Mouse (Mus musculus) liver, adult 2 months (tissue): Measurements from ENCODE around the gene As3mt. TPM values are rescaled to one million over a fixed set of nuclear protein-coding genes. Genes with fewer than 3 reads are reported as not detected.

Source experiments
- DNase-seq: peaks from one replicate; pipeline ENCODE4 v3.0.0-alpha.2; 2011; ENCODE audit warnings: low read depth, low spot score; ENCODE audit errors: extremely low read depth
- H3K27ac ChIP-seq: fragments of 200-500 bp; replicated peaks from 2 replicates; pipeline ENCODE4 v1.5.1; 2012; ENCODE audit warnings: low read depth, mild to moderate bottlenecking, control low read depth, inconsistent platforms, low read length; ENCODE audit not compliant: insufficient read depth
- H3K27me3 ChIP-seq: fragments of 200-500 bp; 2 replicates; pipeline ENCODE4 v1.6.1; 2012; ENCODE audit warnings: mild to moderate bottlenecking, moderate library complexity, low read length, inconsistent platforms; ENCODE audit not compliant: control insufficient read depth, insufficient read depth
- H3K36me3 ChIP-seq: fragments of 200-500 bp; 2 replicates; pipeline ENCODE4 v1.6.1; 2012; ENCODE audit warnings: low read length, inconsistent platforms; ENCODE audit not compliant: control insufficient read depth, insufficient read depth
- H3K4me1 ChIP-seq: fragments of 200-500 bp; 2 replicates; pipeline ENCODE4 v1.6.1; 2011; ENCODE audit warnings: low read length; ENCODE audit not compliant: control insufficient read depth, insufficient read depth
- H3K4me3 ChIP-seq: fragments of 200-500 bp; 2 replicates; pipeline ENCODE4 v1.5.1; 2011; ENCODE audit warnings: low read depth, mild to moderate bottlenecking, control low read depth, low read length, moderate library complexity; ENCODE audit not compliant: insufficient read depth
- H3K79me2 ChIP-seq: fragments of 200-500 bp; 2 replicates; pipeline ENCODE4 v1.6.1; 2012; ENCODE audit warnings: inconsistent platforms, mild to moderate bottlenecking, low read length, moderate library complexity; ENCODE audit not compliant: control insufficient read depth, insufficient read depth
- H3K9ac ChIP-seq: fragments of 200-500 bp; 2 replicates; pipeline ENCODE4 v1.6.1; 2012; ENCODE audit warnings: low read depth, mild to moderate bottlenecking, control low read depth, inconsistent platforms, low read length
- CTCF ChIP-seq: fragments of 200-500 bp; IDR thresholded peaks from 2 replicates; pipeline ENCODE4 v1.5.1; 2011; ENCODE audit warnings: low read depth, low read length, control low read depth
- POLR2A ChIP-seq: fragments of 200-500 bp; IDR thresholded peaks from 2 replicates; pipeline ENCODE4 v1.6.1; 2011; ENCODE audit warnings: low read length, control low read depth; ENCODE audit not compliant: insufficient read depth; ENCODE audit errors: extremely low read depth
- WGBS: fragments of 180-500 bp; shearing (Covaris S2); methylation state at CpG from one replicate; pipeline ENCODE4 v1.1.7; 2018; 5-methylcytosine and 5-hydroxymethylcytosine counted together
- polyA plus RNA-seq: library from polyadenylated mRNA; depleted of rRNA; stranded (reverse); fragments of >200 nt; gene quantifications from 2 replicates; pipeline ENCODE4 v1.2.3, GENCODE M21; 2012
- total RNA-seq: library from RNA; depleted of rRNA; stranded (reverse); fragments of >200 nt; gene quantifications from 2 replicates; pipeline ENCODE4 v1.2.3, GENCODE M21; 2014

The As3mt gene
- total and polyA plus RNA-seq, 2 experiments, result 19.3 to 67.9 TPM

DNA sequence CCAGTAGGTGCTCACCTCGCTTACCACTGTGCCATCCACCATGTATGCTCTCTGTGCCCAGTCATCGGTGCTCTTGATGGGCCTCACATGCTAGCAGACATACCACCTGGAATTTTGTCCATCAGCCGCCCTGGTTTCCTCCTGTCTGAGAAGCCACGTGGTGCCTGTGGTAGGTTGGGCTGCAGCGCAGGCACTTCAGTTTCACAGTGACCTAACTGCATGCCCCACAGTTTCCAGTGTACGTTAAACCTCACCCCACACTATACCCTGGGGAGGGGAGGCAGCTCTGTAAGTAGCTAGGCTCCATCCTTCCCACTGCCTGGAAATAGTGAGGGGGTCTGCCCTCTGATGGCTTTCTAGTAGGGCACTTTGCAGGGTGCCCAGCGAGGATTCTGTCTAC lies 26.4 kb downstream of the As3mt start:
- no peak overlapping the region for H3K4me3 ChIP-seq
- no peaks in the 10 kb centered on the region for H3K79me2 ChIP-seq
- 0 out of 2 replicates have a peak, but pooled peaks cover 2% of the 10 kb centered on the region for H3K36me3 ChIP-seq
- WGBS, result 95% methylated on average over 7 of the region's 7 CpGs
- no peaks in the 10 kb centered on the region; the same call in 1 of the 2 replicates for H3K4me1 ChIP-seq
- no peak for DNase-seq
- no peak for TF ChIP-seq CTCF
- no peak for TF ChIP-seq POLR2A
- no peak overlapping the region for H3K27ac ChIP-seq
- H3K27me3 ChIP-seq, result no peaks in the 10 kb centered on the region
- H3K9ac ChIP-seq, result no peak overlapping the region

DNA sequence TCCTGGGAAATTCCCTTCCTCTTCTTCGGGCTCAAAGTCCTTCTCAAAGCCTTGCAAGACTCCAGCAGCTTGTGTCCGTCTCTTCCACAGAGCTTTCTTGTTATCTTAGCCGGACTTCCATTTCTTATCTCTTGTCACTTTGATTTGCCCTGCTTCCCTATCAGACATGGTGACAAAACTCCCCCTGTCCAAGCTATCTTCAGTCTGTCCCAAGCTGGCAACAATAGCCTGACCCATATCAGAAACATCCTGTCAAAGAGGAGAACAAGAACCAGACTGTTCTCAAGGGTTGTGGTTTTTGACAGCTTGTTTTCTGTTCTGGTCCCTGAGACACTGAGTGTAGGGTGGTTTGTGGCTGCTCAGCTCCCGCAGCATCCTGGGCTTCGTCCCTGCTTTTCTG lies 28.0 kb downstream of the As3mt start:
- DNase-seq, result no peak
- no peak overlapping the region for H3K9ac ChIP-seq
- H3K27me3 ChIP-seq, result no peaks in the 10 kb centered on the region
- TF ChIP-seq POLR2A, result no peak
- TF ChIP-seq CTCF, result no peak
- H3K4me3 ChIP-seq, result no peak overlapping the region
- no peaks in the 10 kb centered on the region for H3K79me2 ChIP-seq
- 80% methylated on average over 5 of the region's 5 CpGs for WGBS
- no peaks in the 10 kb centered on the region; the same call in 1 of the 2 replicates for H3K4me1 ChIP-seq
- H3K36me3 ChIP-seq, result peaks cover 8% of the 10 kb centered on the region; the same call in 1 of the 2 replicates
- H3K27ac ChIP-seq, result no peak overlapping the region

DNA sequence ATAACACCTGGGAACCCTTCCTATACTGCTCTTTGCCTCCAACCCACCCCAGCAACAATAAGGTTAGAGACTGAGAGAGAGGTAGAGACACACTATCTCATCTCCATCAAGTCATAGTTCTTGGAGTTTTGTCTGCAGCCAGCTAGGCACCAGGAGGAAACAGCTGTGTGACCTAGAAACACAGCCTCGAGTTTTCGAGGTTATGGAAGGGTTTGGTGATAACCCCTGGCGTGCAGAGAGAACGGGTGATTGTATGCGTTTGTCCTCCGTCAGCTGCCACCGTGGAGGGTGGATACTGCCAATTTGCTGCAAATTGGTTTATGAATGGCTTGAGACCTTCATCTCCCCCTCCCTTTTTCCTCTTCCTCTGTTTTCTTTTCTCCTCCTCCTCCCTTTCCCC lies 29.8 kb downstream of the As3mt start:
- H3K4me3 ChIP-seq, result no peak overlapping the region
- peaks cover 8% of the 10 kb centered on the region for H3K36me3 ChIP-seq
- no peak overlapping the region for H3K27ac ChIP-seq
- no peaks in the 10 kb centered on the region for H3K79me2 ChIP-seq
- no peak for DNase-seq
- TF ChIP-seq CTCF (no peak), POLR2A (no peak)
- no peaks in the 10 kb centered on the region for H3K27me3 ChIP-seq
- no peak overlapping the region for H3K9ac ChIP-seq
- WGBS, result 68% methylated on average over 7 of the region's 7 CpGs
- H3K4me1 ChIP-seq, result no peaks in the 10 kb centered on the region; the same call in 1 of the 2 replicates

DNA sequence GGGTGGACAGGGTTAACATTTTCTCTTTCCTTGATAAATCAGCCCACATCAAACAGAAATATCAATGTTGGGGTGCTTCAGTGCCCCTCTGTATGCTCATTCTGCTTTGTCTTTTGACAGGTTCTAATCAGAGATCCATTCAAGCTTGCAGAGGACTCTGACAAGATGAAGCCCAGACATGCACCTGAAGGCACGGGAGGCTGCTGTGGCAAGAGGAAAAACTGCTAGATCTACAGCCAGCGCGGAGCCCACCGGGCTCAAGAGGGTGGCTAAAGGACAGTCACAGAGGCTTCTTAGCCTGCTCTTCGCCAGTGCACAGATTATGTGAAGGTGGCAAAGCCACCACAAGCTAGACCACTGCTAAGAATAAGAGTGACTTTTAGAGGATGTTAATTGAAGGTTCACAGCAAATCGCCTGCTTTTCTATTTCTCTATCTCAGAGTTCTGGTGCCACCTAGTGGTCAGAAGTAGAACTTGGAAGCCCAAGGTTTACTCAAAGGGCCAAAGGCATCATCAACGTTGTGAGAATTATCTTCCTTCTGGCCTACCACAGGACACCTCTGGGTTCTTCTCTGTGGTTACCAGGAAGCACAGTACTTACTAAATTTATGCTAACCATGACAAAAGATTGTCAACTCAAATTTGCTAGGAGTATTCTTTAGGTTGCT lies 33.2 kb downstream of the As3mt start:
- Histone ChIP-seq H3K36me3 (peaks cover 8% of the 10 kb centered on the region), H3K4me1 (no peaks in the 10 kb centered on the region), H3K4me3 (no peak overlapping the region), H3K9ac (no peak overlapping the region), H3K27ac (no peak overlapping the region), H3K27me3 (no peaks in the 10 kb centered on the region), H3K79me2 (no peaks in the 10 kb centered on the region)
- peak; percentile 52 for DNase-seq
- peak; percentile 52 for TF ChIP-seq CTCF
- TF ChIP-seq POLR2A, result no peak
- WGBS, result 57% methylated on average over 7 of the region's 7 CpGs

DNA sequence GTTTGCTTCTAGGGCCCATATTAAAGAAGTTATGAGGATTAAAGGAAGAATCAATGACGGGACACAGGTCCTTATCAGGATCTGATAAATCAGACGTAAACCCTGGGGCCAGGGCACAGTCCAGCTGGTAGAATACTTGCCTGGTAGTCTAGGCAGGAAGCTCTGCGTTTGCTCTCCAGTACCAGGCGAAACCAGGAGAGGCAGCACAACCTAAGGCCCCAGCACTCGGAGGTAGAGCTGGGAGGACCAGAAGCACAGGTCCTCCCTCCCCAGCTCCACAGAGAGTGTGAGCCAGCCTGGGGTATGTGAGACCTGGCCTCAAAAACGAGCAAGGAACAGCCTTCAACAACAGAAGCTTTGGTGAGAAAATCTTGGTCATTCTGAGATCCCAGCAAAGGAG lies 34.3 kb downstream of the As3mt start:
- TF ChIP-seq CTCF (peak; percentile 26; the same call in 1 of the 2 replicates), POLR2A (no peak)
- no peaks in the 10 kb centered on the region for H3K4me1 ChIP-seq
- H3K27ac ChIP-seq, result no peak overlapping the region

DNA sequence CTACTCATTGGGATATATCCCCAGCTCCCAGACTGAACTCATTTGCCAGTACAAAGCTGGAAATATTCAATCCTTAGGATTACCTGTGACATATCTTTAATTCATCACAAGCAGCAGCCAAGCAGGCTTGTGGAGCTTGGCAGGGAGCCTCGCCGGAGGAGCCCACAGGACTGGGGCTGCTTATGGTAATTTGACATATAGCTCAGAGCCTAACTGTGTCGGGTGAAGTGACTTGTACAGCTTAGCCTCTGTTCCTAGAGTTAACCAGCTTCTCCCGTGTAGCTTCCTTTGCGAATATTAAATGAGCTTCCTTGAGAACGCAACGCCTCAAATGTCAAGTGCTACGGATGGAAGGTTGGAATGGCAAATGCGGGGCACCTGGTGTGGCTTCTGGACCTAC lies 37.4 kb downstream of the As3mt start:
- TF ChIP-seq CTCF (no peak), POLR2A (no peak)
- Histone ChIP-seq H3K4me3 (no peak overlapping the region), H3K36me3 (peaks cover 3% of the 10 kb centered on the region), H3K27me3 (no peaks in the 10 kb centered on the region), H3K27ac (no peak overlapping the region), H3K9ac (no peak overlapping the region), H3K79me2 (no peaks in the 10 kb centered on the region), H3K4me1 (no peaks in the 10 kb centered on the region)
- WGBS, result 88% methylated on average over 9 of the region's 9 CpGs
- DNase-seq, result no peak

More for the DNA sequence above, 34.3 kb downstream of the As3mt start:
- 46% methylated on average over 6 of the region's 6 CpGs for WGBS
- Histone ChIP-seq H3K4me3 (no peak overlapping the region), H3K9ac (no peak overlapping the region), H3K79me2 (no peaks in the 10 kb centered on the region), H3K36me3 (peaks cover 8% of the 10 kb centered on the region), H3K27me3 (no peaks in the 10 kb centered on the region)
- DNase-seq, result peak; percentile 38
